Mouse (Mus musculus): ENCODE measurements around the gene Zbp1.

The Zbp1 gene

DNA sequence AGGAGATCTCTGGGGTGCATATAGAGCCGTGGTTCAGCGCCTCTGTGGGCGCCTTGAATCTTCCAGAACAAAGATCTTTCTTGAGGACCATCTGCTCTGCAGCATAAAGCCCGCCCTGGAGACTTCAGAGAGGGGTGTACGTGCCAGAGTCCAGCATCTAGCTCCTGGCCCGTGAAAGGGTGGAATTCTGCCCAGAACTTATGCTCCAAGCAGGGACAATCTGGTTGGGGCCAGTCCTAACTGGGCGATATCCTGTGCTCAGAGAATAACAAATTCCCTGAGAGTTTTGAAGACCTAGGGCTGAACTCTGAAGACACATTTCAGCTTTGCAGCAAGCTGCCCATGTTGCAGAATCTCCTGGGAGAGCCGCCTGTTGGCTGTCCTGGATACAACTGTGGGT is 40.8 kb downstream of the Zbp1 start:
- no peak for DNase-seq (ENCODE audit: low spot score)

DNA sequence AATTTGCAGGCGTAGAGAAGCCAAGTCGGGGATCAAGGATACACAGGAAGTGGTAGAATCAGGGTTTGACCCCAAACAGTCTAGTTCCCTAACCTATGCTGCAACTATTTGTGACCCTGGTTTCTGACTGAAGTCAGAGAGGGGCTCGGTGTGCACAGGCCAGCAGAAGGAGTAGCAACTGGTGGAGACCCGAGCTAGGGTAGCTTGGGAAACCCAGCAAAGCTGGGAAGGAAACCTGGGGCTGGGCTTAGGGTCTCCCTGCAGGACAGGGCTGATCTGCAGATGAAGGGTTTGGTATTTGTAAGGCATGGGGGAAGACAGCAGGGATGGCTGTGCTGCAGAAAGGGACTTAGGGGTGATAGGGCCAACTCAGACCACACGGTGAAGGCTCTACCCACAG is 41.2 kb downstream of the Zbp1 start:
- no peak for DNase-seq (ENCODE audit: low spot score)

DNA sequence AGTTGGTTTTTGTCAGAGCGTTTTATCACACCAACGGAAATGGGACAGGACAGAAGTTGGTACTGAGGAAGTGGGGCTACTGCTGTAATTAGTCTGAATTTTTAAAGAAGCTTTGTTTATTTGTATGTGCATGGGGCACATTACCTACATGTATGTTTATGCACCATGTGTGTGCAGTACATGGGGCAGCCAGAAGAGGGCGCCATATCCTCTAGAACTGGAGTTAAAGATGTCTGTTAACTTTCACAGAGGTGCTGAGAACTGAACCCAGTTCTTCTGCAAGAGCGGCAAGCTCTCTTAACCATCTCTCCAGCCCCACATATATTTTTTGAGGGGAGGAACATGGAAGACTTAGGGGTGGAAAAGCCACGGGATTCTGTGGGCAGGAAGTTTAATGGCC is 43.0 kb downstream of the Zbp1 start:
- DNase-seq (ENCODE audit: low spot score) = peak; percentile 4

DNA sequence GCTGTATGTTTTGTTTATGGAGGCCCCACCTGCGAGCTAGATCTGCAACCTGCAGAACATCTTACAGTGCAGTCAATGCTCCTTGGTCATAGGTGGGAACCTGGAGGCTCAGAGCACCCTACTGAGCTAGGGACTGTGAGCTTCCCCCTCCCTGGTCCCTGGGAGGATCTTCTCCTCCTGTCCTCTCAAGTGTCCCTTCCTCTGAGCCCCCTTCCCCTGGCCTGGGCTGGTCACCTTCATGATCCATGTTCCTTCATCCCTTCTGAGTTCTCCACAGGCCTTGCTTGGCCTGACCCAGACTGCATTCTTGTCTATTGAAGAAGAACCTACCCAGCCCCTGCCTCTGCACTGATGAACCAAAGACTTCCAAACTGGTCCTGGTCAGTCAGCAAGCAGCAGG is 44.2 kb downstream of the Zbp1 start:
- DNase-seq (ENCODE audit: low spot score) = no peak

DNA sequence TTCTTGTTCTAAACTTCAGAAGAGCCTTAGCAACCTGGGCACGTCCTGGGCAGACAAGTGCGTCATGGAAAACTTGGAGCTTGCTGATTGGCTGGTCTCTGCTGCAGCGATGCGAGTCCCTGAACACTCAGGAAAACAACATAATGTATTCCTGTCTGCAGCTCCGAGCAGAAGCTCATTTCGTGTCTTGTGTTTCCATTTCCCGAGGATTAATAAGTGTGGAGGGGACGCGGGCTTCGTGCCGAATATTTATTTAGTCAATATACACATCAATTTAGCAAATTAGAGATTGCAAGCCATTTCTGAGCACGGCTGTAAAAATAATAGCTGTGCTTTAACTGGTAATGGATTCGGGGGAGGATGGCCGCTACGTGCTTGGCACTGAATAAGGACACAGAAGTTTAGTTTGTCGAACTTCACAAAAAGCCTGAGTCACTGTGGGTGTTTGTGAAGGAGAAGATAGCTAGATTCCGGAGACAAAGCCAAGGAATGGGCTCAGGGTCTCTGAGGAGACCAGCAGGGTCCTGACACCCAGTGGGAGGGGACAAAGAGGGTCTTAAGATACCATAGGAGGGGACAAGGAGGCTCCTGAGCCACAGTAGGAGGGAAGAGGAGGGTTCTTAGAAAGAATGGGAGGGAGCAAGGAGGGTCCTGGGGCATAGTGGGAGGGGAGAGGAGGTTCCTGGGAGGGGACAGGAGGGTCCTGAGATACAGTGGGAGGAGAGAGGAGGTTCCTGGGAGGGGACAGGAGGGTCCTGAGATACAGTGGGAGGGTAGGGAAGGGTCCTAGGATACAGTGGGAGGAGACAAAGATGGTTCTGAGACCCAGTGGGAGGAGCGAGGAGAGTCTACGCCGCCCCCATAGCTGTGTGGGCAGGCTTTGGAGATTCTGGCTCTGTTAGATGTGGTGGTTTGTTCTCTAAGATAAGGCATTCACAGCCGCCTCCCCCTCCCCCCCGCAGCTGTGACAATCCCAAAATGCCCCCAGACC is 44.9 kb downstream of the Zbp1 start:
- DNase-seq (ENCODE audit: low spot score) = peak; percentile 51

DNA sequence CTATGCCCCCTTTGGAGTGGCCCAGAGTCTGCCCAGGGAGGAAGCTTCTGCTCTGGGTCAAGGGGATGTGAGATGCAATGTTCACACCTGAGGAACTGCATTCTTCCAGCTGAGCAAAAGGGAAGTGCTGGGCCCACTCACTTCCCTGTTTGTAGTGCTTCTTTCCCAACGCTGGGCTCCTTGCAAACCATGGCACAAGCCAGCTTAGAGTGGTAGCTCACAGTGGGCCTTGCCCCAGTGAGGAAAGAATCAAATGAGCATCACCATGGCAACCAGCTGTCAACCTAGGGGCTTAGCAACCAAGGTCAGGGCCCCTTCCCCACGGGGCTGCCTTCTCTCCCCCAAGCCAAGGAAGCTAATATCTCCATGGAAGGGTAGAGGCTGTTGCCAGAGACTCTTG is 45.7 kb downstream of the Zbp1 start:
- DNase-seq (ENCODE audit: low spot score) = peak; percentile 15

DNA sequence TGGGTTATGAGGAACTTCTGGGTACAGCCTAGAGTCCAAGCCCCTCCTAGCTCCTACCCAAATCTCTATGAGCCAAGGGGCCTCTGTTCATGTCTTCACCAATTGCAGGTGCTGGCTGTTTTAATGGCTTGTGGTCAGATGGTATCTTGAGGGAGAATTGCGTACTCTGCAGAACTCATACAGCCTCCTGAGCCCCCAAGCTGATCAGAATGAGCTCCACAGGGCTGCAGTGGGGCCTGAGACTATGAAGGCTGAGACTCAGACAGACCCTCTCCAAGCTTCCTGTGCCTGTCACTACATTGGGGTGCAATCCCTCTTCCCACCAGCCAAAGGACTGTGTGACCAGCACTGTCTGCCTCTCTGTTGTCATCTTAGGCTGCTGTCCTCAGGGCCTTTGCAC is 46.3 kb downstream of the Zbp1 start:
- DNase-seq (ENCODE audit: low spot score) = no peak

DNA sequence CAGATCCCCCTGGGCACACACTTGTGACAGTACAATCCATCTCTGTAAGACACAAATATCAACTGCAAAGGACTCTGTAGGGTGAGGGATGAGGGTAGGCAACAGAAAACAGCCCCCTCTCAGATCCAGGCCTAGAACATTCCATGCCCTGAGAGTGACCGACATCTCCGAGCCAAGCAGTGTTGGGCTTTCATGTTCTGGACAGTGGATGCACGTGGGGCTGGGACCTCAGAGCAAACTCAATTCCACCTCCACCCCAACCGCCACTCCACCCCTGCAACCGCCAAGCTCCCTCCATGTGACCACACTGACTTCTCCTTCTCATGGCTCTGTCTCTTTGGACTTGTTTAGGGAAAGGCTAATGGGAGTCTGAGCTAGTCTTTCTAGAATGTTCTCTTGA is 46.8 kb downstream of the Zbp1 start:
- peak; percentile 11 for DNase-seq (ENCODE audit: low spot score)

DNA sequence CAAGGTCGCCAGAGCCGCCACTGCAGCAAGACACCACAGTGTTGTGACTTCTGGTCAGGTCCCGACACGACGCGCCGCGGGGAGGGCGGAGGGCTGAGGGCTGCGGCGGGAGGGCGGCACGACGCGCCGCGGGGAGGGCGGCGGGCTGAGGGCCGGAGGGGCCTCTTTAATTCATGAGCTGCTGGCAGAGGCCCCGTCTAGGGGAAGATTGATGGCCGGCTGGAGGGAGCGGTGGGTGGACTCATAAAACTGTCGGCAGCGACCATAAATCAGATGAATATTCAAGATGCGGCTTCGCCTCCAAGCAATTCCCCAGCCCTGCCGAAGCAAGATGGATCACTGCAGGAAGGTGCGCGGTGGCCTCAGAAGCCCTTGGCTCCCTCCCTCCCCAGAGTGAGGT is 47.3 kb downstream of the Zbp1 start:
- peak; percentile 64 for DNase-seq (ENCODE audit: low spot score)

DNA sequence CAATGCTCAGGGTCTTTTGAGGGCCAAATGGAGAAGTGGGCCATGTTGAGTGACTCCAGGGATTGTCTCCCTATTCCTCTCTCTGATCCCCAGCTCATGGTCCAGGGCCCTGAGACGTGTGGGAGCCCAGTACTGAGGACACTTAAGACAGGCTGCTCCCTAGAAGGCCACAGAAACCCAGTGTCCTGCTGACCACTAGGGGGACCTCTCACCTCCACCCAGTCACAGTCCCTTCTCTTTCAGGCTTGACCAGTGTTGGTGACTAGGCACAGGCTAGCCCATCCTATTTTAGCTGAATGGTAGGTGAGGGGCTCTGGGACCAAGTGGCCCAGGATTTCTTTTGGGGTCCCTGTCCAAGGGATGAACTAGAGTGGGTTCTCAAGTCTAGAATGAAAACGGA is 48.0 kb downstream of the Zbp1 start:
- peak; percentile 23 for DNase-seq (ENCODE audit: low spot score)

DNA sequence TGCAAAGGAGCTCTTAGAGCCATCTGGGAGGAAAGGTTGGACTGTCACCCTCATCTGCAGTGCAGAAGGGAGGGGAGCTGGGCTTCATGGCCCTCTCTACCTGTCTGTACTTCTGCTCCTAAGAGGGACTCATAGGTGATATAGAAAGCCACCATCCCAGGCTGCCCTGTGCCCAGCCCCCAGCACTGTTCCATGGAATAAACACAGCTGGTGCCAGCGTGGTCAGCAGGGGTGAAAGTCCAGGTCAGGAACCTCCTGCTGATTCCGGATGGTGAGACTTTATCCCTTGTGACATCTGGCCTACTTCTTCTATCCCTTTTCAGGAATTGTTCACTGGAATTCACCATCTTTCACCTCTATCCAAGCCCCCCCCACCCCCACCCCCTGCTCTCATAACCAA is 48.6 kb downstream of the Zbp1 start:
- peak; percentile 1 for DNase-seq (ENCODE audit: low spot score)

DNA sequence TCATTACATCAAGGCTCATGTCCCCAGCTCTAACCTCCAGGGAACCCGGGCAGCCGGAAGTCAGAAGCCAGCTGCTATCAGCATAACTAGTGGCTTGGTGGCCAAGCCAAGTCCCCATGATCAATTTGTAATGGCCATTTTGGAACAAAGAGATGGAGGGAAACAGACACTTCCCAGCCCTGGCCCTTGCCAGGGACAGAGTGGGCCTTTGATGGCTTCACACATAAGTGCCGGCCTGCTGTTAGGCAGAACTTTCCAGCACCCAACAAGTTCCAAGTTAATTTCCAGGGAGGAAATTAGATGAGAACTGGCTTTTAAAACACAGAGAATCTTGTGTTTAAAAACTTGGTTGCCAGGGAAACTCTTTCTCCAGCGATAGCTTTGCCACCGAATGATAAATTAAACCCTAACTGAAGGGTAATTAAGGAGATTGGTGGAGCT is 50.3 kb downstream of the Zbp1 start:
- DNase-seq (ENCODE audit: low spot score) = no peak

DNA sequence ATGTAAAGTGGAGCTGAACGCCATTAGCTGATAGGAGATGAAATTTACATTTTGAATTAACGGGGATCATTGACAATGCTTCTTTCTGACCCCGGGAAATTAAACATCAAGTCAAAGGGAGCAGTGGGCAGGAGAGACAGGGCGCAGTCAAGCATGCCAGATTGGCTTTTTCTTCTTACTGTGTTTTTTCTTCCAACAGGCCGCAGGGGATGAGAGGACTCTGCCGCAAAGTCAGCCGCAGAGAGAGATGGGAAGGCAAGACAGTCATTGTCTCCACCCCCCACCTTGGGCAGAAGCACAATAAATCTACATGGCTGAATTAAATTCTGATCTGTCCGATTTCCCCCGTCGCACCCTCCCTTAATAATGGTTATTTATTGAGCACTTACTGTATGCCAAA is 53.4 kb downstream of the Zbp1 start:
- DNase-seq (ENCODE audit: low spot score) = no peak

DNA sequence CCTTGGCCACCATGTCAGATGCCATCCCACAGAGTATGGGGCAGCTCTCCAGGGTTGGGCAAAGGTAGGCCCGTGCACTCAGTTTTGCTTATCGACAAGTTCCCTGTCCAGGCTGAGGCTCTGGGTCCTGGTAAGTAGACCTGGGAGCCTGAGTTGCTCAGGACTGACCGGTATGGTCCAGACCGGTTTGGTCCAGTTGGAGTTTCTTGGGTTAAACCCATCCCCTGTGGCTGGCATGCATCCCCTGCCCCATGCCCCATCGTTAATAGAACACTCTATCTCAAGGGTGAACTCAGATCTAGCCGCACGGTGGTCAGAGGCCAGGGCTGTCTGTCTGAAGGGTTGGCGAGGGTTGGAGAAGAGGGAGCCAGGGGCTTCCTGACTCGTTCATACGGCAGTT is 53.8 kb downstream of the Zbp1 start:
- no peak for DNase-seq (ENCODE audit: low spot score)

DNA sequence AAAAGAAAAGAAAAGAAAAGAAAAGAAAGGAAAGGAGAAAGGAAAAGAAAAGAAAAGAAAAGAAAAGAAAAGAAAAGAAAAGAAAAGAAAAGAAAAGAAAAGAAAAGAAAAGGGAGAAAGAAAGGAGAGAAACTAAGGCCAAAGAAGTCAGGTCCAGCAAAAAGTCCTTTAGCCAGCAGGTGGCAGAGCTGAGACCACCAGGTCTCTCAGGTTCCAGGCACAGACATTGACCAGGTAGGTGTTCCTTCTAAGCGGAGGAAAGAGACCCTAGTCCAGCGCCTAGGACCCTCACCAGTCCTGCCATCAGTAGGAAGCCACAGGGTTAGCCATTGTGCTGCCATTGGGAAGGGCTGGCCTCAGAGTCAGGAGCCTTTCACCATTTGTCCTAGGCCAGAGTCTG is 54.4 kb downstream of the Zbp1 start:
- no peak for DNase-seq (ENCODE audit: low spot score)

DNA sequence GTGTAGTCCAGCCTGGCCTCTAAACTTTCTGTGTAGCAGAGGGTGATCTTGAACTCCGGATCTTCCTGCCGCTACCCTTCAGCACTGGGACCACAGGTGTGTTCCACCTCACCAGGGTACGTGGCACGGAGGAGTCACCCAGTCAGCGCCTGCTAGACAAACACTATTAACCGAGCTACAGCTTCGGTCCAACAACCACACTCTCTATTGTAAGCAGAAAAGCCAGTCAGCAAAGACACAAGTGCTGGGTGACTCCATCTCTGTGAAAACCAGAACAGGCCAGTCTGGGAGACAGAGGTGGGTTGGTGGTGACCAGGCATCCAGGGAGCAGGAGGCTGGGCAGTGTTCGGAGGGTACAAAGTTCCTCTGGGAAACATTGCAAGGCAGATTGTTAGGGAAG is 55.3 kb downstream of the Zbp1 start:
- DNase-seq (ENCODE audit: low spot score) = no peak

DNA sequence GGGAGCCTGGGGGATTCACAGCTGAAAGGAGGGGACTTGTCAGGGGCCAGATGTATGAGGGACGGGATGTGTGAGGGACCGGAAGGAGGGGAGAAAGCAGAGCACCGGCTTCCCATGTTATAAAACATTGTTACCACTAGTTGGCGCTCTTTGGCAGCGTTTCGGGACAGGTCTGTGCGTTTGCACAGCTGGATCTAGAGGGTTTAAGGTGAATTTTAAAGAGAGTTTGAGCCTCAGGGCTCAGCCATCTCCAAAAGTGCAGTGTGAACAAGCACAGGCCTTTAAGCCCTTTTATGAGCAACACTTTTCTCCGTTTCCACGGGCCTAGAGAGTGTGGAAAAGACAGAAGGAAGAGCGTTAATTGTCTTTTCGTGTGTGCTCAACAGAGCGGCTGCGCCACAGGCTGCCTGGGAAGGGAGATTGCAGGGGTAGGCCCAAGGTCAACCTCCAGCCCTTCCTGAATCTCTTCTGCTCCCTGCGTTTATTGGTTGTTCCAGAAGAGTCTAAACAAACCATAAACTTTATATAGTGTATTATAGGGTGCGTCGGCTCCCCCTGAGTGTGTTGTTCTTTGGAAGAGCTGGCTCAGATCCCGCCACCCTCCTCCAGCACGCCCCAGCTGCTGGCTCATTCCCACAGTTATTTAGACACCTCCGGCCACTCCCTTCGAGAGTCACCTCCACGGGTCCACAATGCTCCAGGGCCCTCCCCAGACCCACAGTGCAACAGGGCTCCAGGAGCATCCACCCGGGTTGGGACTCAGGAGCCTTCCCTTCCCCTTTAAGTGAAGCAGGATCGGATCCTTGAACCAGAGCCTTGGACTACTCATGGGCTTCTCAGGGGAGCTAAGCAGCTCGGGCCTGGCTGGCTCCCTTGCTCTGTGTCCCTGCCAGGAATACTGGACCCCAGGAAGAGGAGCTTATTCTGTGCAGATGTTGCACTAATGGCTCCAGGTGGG is 59.1 kb downstream of the Zbp1 start:
- DNase-seq (ENCODE audit: low spot score) = peak; percentile 71

DNA sequence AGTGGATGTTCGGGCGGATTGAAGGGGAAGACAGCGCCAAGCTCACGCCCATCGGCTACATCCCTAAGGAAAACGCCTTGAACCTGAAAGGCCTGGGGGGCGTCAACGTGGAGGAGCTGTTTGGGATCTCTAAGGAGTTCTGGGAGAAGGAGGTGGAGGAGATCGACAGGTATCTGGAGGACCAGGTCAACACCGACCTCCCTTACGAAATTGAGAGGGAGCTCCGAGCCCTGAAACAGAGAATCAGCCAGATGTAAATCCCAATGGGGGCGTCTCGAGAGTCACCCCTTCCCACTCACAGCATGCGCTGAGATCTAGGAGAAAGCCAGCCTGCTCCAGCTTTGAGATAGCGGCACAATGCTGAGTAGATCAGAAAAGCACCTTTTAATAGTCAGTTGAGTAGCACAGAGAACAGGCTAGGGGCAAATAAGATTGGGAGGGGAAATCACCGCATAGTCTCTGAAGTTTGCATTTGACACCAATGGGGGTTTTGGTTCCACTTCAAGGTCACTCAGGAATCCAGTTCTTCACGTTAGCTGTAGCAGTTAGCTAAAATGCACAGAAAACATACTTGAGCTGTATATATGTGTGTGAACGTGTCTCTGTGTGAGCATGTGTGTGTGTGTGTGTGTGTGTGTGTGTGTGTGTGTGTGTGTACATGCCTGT is 60.2 kb downstream of the Zbp1 start:
- no peak for DNase-seq (ENCODE audit: low spot score)

DNA sequence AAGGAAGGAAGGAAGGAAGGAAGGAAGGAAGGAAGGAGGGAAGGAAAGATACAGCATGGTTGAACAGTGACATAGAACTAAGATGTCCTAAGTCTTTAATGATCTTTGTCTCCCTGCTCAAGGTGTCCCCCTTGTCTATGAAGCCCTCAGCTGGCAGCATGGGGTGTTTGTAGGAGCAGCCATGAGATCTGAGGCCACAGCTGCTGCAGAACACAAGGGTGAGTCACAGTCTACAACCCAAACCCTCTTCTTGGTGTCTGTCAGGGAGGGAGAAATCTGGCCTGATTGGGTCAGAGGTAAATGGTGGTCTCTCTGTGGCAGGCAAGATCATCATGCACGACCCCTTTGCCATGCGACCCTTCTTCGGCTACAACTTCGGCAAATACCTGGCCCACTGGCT is 60.9 kb downstream of the Zbp1 start:
- no peak for DNase-seq (ENCODE audit: low spot score)

DNA sequence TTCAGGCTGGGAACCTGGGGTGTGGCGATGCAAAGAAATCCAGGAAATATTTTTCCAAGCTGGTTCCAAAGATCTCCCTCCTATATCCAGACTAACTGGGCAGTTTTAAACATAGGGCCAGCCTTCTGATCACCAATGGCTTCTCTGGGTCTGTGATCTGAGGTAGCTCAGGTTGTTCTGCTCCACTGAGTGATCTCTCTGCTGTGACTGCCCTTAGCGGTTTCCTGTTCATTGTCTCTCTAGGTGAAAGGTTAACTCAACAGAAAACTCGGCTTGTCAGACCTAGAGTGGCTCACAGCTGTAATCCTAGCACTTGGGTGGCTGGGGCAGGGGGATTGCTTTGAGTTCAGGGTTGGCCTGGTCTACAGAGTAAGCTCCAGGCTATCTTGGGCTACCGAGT is 61.3 kb downstream of the Zbp1 start:
- DNase-seq (ENCODE audit: low spot score) = no peak

DNA sequence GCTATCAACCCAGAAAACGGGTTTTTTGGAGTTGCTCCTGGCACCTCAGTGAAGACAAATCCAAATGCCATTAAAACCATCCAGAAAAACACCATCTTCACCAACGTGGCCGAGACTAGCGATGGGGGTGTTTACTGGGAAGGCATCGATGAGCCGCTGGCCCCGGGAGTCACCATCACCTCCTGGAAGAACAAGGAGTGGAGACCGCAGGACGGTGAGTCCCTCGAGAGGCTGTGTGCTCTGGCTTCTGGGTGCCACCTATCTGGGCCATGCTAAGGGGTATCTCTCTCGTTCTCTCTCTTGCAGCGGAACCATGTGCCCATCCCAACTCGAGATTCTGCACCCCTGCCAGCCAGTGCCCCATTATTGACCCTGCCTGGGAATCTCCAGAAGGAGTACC is 61.8 kb downstream of the Zbp1 start:
- no peak for DNase-seq (ENCODE audit: low spot score)

All from ovary, postnatal 36 days (tissue).